Mouse (Mus musculus): ENCODE results near the gene Dglucy.

- TF ChIP-seq MAFK (IDR thresholded peaks at IDR 0.05; ENCODE audit: insufficient read depth, low read depth, low read length) (no peak), ZNF384 (IDR thresholded peaks at IDR 0.05; ENCODE audit: low read depth, low read length) (no peak)
Measured at GRCm38 (mm10) chr12:100846566-100846965, 67.7 kb downstream of the Dglucy start.
